Mouse (Mus musculus): ENCODE measurements at regions not wholly inside any gene's neighbourhood (a gene's known extent, or its start where the extent isn't known, plus 50 kb on each side); places are given as distances from the start of the nearest gene placed in this dataset.

DNA sequence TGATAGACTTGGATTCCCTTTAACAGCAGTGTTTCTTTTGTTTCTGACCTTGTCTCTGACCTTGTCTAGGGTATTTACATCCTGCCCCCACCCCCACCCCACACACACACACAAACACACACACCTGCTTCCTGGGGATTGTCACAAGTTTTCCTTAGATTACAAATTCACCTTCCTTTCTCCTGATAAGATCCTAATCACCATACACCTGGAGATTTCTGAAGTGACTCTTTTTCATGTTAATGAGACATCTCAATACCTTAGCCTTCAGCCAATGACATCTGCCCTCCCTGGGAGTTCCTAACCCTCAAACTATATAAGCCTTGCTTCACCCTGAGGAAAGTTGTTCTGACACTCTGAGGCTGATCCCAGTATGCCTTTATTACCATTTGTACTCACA is 495.3 kb downstream of the Pdha2 start:
- Histone ChIP-seq H3K4me2 (ENCODE audit: low read depth) (no peak overlapping the region), H3K27ac (ENCODE audit: low read depth, low read length) (no peak overlapping the region), H3K9me3 (ENCODE audit: low read length) (no peaks in the 10 kb centered on the region), H3K4me1 (ENCODE audit: insufficient read depth) (no peaks in the 10 kb centered on the region), H3K36me3 (ENCODE audit: insufficient read depth) (no peaks in the 10 kb centered on the region), H3K9ac (no peak overlapping the region), H3K27me3 (ENCODE audit: insufficient read depth, low read length) (no peaks in the 10 kb centered on the region), H3K4me3 (ENCODE audit: low read depth, low read length) (no peak overlapping the region)
- no peak for TF ChIP-seq CTCF (IDR thresholded peaks at IDR 0.05; ENCODE audit: low read depth)
- DNase-seq (no peak), ATAC-seq (no peak)

DNA sequence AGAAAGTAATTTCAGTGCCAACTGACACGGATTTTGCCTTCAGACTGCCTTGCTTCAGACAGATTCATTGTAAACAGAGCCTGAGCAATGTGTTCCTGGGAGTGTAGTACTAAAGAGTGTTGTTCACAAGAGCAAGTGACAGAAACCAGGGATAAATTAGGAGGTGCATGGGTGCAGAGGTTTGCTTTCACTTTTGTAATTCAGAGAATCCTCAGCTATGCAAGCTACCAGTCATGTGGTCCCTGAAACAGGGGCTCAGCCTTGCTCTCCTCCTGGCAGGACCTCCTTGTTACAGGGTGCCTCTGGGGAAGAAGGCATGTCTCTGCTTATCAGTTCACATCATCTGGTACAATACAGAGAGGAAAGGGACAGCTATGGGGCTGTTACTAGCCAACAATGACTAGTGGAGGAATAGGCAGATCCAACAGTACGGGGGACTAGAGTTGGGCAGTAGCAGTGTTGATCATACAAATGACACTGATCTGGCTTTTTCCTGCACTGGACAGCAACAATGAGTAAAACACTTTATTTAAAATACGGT is 504.5 kb downstream of the Pdha2 start:
- Histone ChIP-seq H3K4me1 (ENCODE audit: insufficient read depth) (no peaks in the 10 kb centered on the region), H3K36me3 (ENCODE audit: insufficient read depth) (no peaks in the 10 kb centered on the region), H3K9me3 (ENCODE audit: low read length) (no peaks in the 10 kb centered on the region), H3K4me2 (ENCODE audit: low read depth) (no peak overlapping the region), H3K4me3 (ENCODE audit: low read depth, low read length) (no peak overlapping the region), H3K9ac (no peak overlapping the region), H3K27ac (ENCODE audit: low read depth, low read length) (no peak overlapping the region), H3K27me3 (ENCODE audit: insufficient read depth, low read length) (no peaks in the 10 kb centered on the region)
- DNase-seq: no peak
- 76% methylated on average over 3 of the region's 3 CpGs for WGBS
- ATAC-seq: no peak
- TF ChIP-seq CTCF (IDR thresholded peaks at IDR 0.05; ENCODE audit: low read depth): no peak

DNA sequence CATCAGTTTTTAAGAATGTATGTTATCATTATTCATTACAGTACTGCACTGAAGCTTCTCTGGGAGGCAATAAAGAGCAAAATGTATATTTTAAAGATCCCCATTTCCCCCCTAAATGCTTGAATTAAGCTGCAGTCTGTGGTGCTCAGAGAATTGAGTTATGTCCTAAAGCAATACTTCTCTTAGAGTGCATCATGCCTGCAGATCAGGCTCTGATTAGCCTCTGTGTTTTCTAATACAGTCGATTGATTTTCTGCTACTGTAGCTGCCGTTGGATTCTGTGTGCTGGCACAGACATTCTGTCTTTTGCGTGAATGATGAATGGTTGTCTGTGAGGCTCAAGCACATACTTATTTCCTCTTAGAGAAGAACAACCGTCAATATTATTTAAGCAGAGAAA is 505.4 kb downstream of the Pdha2 start:
- Histone ChIP-seq H3K4me2 (ENCODE audit: low read depth) (no peak overlapping the region), H3K36me3 (ENCODE audit: insufficient read depth) (no peaks in the 10 kb centered on the region), H3K9ac (no peak overlapping the region), H3K4me1 (ENCODE audit: insufficient read depth) (no peaks in the 10 kb centered on the region), H3K27ac (ENCODE audit: low read depth, low read length) (no peak overlapping the region), H3K4me3 (ENCODE audit: low read depth, low read length) (no peak overlapping the region), H3K27me3 (ENCODE audit: insufficient read depth, low read length) (no peaks in the 10 kb centered on the region), H3K9me3 (ENCODE audit: low read length) (no peaks in the 10 kb centered on the region)
- TF ChIP-seq CTCF (IDR thresholded peaks at IDR 0.05; ENCODE audit: low read depth): no peak
- no peak for DNase-seq
- 70% methylated on average over 4 of the region's 4 CpGs for WGBS
- no peak for ATAC-seq

DNA sequence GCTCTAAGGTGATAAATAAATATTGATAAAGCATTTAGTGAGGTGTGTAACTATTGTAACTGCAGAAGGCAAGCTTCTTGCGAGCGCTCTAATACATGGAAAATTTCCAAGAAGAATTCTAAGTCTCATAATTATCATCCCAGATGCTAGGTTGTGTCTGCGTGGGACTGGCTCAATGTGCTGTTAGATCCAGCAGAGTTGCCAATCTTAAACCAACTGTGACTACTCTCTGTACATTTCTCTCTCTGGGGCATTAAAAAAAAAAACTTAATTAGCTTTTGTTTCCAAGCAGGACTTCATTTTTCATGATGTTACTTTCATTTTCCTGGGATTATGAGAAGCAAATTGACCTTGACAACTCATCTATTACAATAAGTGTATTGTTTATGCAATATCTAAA is 506.6 kb downstream of the Pdha2 start:
- no peak overlapping the region for H3K27ac ChIP-seq (ENCODE audit: low read depth, low read length)
- no peaks in the 10 kb centered on the region for H3K36me3 ChIP-seq (ENCODE audit: insufficient read depth)
- DNase-seq: no peak
- no peak overlapping the region for H3K4me3 ChIP-seq (ENCODE audit: low read depth, low read length)
- no peak overlapping the region for H3K4me2 ChIP-seq (ENCODE audit: low read depth)
- H3K27me3 ChIP-seq (ENCODE audit: insufficient read depth, low read length): no peaks in the 10 kb centered on the region
- 56% methylated on average over 3 of the region's 3 CpGs for WGBS
- H3K9me3 ChIP-seq (ENCODE audit: low read length): no peaks in the 10 kb centered on the region
- no peak for ATAC-seq
- TF ChIP-seq CTCF (IDR thresholded peaks at IDR 0.05; ENCODE audit: low read depth): no peak
- H3K4me1 ChIP-seq (ENCODE audit: insufficient read depth): no peaks in the 10 kb centered on the region
- no peak overlapping the region for H3K9ac ChIP-seq

DNA sequence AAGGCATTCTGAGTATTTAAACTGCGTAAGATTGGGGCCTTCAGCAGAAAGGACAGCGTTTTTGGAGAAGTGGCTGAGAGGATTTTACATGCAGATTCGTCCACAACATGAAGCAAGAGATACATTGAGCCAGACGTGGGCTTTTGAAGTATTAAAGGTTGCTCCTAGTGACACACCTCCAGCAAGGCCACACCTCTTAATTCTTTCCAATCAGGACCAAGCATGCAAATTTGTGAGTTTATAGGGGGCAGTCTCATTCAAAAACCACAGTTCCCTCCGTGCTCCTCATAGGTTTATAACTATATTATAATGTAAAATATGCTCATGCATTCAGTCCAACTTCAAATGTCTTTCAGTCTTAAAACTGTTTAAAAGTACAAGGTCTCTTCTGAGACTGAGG is 509.2 kb downstream of the Pdha2 start:
- H3K4me3 ChIP-seq (ENCODE audit: low read depth, low read length): no peak overlapping the region
- H3K27ac ChIP-seq (ENCODE audit: low read depth, low read length): no peak overlapping the region
- 70% methylated on average over 5 of the region's 5 CpGs for WGBS
- TF ChIP-seq CTCF (IDR thresholded peaks at IDR 0.05; ENCODE audit: low read depth): no peak
- no peaks in the 10 kb centered on the region for H3K27me3 ChIP-seq (ENCODE audit: insufficient read depth, low read length)
- ATAC-seq: no peak
- no peak overlapping the region for H3K9ac ChIP-seq
- H3K4me1 ChIP-seq (ENCODE audit: insufficient read depth): no peaks in the 10 kb centered on the region
- no peaks in the 10 kb centered on the region for H3K9me3 ChIP-seq (ENCODE audit: low read length)
- no peak for DNase-seq
- no peaks in the 10 kb centered on the region for H3K36me3 ChIP-seq (ENCODE audit: insufficient read depth)
- H3K4me2 ChIP-seq (ENCODE audit: low read depth): no peak overlapping the region

GRCm38 (mm10) chr3:140702271-140702681 is 509.9 kb downstream of the Pdha2 start:
- TF ChIP-seq CTCF (IDR thresholded peaks at IDR 0.05; ENCODE audit: low read depth): no peak
- DNase-seq: no peak
- H3K36me3 ChIP-seq (ENCODE audit: insufficient read depth): no peaks in the 10 kb centered on the region
- no peak for ATAC-seq
- H3K4me1 ChIP-seq (ENCODE audit: insufficient read depth): no peaks in the 10 kb centered on the region
- no peak overlapping the region for H3K4me3 ChIP-seq (ENCODE audit: low read depth, low read length)
- 88% methylated on average over 6 of the region's 6 CpGs for WGBS
- H3K27me3 ChIP-seq (ENCODE audit: insufficient read depth, low read length): no peaks in the 10 kb centered on the region
- no peaks in the 10 kb centered on the region for H3K9me3 ChIP-seq (ENCODE audit: low read length)
- no peak overlapping the region for H3K4me2 ChIP-seq (ENCODE audit: low read depth)
- H3K9ac ChIP-seq: no peak overlapping the region
- H3K27ac ChIP-seq (ENCODE audit: low read depth, low read length): no peak overlapping the region

- WGBS: 8% methylated on average over 3 of the region's 3 CpGs
- no peak overlapping the region for H3K4me2 ChIP-seq (ENCODE audit: low read depth)
- no peak for ATAC-seq
Observed at GRCm38 (mm10) chr3:140697295-140697694, 514.9 kb downstream of the Pdha2 start.

GRCm38 (mm10) chr3:140682794-140683193 is 529.4 kb downstream of the Pdha2 start:
- Histone ChIP-seq H3K27me3 (ENCODE audit: insufficient read depth, low read length) (no peaks in the 10 kb centered on the region), H3K9ac (no peak overlapping the region), H3K4me1 (ENCODE audit: insufficient read depth) (no peaks in the 10 kb centered on the region), H3K9me3 (ENCODE audit: low read length) (no peaks in the 10 kb centered on the region), H3K27ac (ENCODE audit: low read depth, low read length) (no peak overlapping the region), H3K4me3 (ENCODE audit: low read depth, low read length) (no peak overlapping the region), H3K36me3 (ENCODE audit: insufficient read depth) (no peaks in the 10 kb centered on the region), H3K4me2 (ENCODE audit: low read depth) (no peak overlapping the region)
- ATAC-seq (no peak), DNase-seq (no peak)
- TF ChIP-seq CTCF (IDR thresholded peaks at IDR 0.05; ENCODE audit: low read depth): 0 out of 2 replicates have a peak, but pooled peaks have one; percentile 17
- WGBS: 50% methylated on average over 3 of the region's 3 CpGs

More at GRCm38 (mm10) chr3:140697295-140697694, 514.9 kb downstream of the Pdha2 start:
- Histone ChIP-seq H3K4me3 (ENCODE audit: low read depth, low read length) (no peak overlapping the region), H3K36me3 (ENCODE audit: insufficient read depth) (no peaks in the 10 kb centered on the region), H3K27me3 (ENCODE audit: insufficient read depth, low read length) (no peaks in the 10 kb centered on the region), H3K9ac (no peak overlapping the region), H3K9me3 (ENCODE audit: low read length) (no peaks in the 10 kb centered on the region), H3K27ac (ENCODE audit: low read depth, low read length) (no peak overlapping the region), H3K4me1 (ENCODE audit: insufficient read depth) (no peaks in the 10 kb centered on the region)
- DNase-seq: no peak
- TF ChIP-seq CTCF (IDR thresholded peaks at IDR 0.05; ENCODE audit: low read depth): no peak
